Mouse (Mus musculus) midbrain, embryonic 11.5 days (tissue): ENCODE measurements at regions not wholly inside any gene's neighbourhood (a gene's known extent, or its start where the extent isn't known, plus 50 kb on each side); places are given as distances from the start of the nearest gene placed in this dataset.
"Not testable (repeated sequence)": the region's sequence is repeated elsewhere in the genome, so short reads cannot be mapped to it uniquely, and the experiment has no call there.

ENCODE experiments used
- ATAC-seq: fragments of 200-750 bp; cut with Nextera tagmentation; 2 replicates; pipeline ENCODE4 v1.8.0; 2017; ENCODE audit warnings: moderate TSS enrichment, moderate library complexity; ENCODE audit not compliant: low FRiP score
- DNase-seq: peaks from one replicate; pipeline ENCODE4 v3.0.0; 2015; ENCODE audit warnings: low spot score; ENCODE audit errors: missing footprints
- H3K27ac ChIP-seq: fragments of 300-500 bp; sonication (generic); 2 replicates; pipeline ENCODE4 v1.5.1; 2014; ENCODE audit warnings: low read depth, low read length
- H3K27me3 ChIP-seq: fragments of 300-500 bp; sonication (generic); 2 replicates; pipeline ENCODE4 v1.6.1; 2014; ENCODE audit warnings: mild to moderate bottlenecking, low read length, moderate library complexity, mixed read lengths; ENCODE audit not compliant: control insufficient read depth, insufficient read depth
- H3K36me3 ChIP-seq: fragments of 300-500 bp; sonication (generic); 2 replicates; pipeline ENCODE4 v1.6.1; 2014; ENCODE audit warnings: mild to moderate bottlenecking, low read length, moderate library complexity, mixed read lengths; ENCODE audit not compliant: control insufficient read depth, insufficient read depth
- H3K4me1 ChIP-seq: fragments of 300-500 bp; sonication (generic); 2 replicates; pipeline ENCODE4 v1.6.1; 2014; ENCODE audit warnings: low read length; ENCODE audit not compliant: control insufficient read depth, insufficient read depth
- H3K4me2 ChIP-seq: fragments of 300-500 bp; sonication (generic); 2 replicates; pipeline ENCODE4 v1.6.1; 2014; ENCODE audit warnings: mild to moderate bottlenecking, moderate library complexity
- H3K4me3 ChIP-seq: fragments of 300-500 bp; sonication (generic); 2 replicates; pipeline ENCODE4 v1.5.1; 2014; ENCODE audit warnings: low read depth, low read length
- H3K9ac ChIP-seq: fragments of 300-500 bp; sonication (generic); 2 replicates; pipeline ENCODE4 v1.6.1; 2014; ENCODE audit warnings: low read length
- H3K9me3 ChIP-seq: fragments of 300-500 bp; sonication (generic); 2 replicates; pipeline ENCODE4 v1.6.1; 2016; ENCODE audit warnings: low read length; ENCODE audit not compliant: control insufficient read depth
- WGBS: fragments of 180-500 bp; shearing (Covaris S2); extraction: QIAGEN DNeasy Blood & Tissue Kit; methylation state at CpG from one replicate; pipeline ENCODE4 v1.1.7; 2014; 5-methylcytosine and 5-hydroxymethylcytosine counted together

GRCm38 (mm10) chr1:7271466-7272110, 2463.9 kb downstream of the Gm37988 start:
- H3K9me3 ChIP-seq, H3K36me3 ChIP-seq, H3K27me3 ChIP-seq, H3K27ac ChIP-seq, H3K9ac ChIP-seq, H3K4me2 ChIP-seq, DNase-seq, H3K4me1 ChIP-seq, H3K4me3 ChIP-seq, ATAC-seq: not testable (repeated sequence)
- WGBS = 88% methylated on average over 25 of the region's 25 CpGs

- not testable (repeated sequence) for ATAC-seq, H3K36me3 ChIP-seq, H3K27ac ChIP-seq, H3K4me2 ChIP-seq, H3K9me3 ChIP-seq, H3K9ac ChIP-seq, H3K27me3 ChIP-seq, H3K4me3 ChIP-seq, DNase-seq, H3K4me1 ChIP-seq
- WGBS = 88% methylated on average over 9 of the region's 9 CpGs
Observed at GRCm38 (mm10) chr1:7298921-7299685, 2491.4 kb downstream of the Gm37988 start.

GRCm38 (mm10) chr1:7308952-7309617, 2501.4 kb downstream of the Gm37988 start:
- no peaks in the 10 kb centered on the region for H3K36me3 ChIP-seq
- H3K9ac ChIP-seq = no peak overlapping the region
- H3K27ac ChIP-seq = no peak overlapping the region
- no peak overlapping the region for H3K4me2 ChIP-seq
- no peaks in the 10 kb centered on the region for H3K4me1 ChIP-seq
- 52% methylated on average over 5 of the region's 5 CpGs for whole genome bisulfite sequencing
- H3K4me3 ChIP-seq = no peak overlapping the region
- no peaks in the 10 kb centered on the region for H3K9me3 ChIP-seq
- H3K27me3 ChIP-seq = no peaks in the 10 kb centered on the region
- DNase-seq (no peak), ATAC-seq (peak; percentile 53; the same call in 1 of the 2 replicates)

- not testable (repeated sequence) for H3K4me3 ChIP-seq, H3K9ac ChIP-seq, H3K9me3 ChIP-seq, H3K4me1 ChIP-seq, H3K36me3 ChIP-seq, ATAC-seq, H3K4me2 ChIP-seq, DNase-seq, H3K27ac ChIP-seq, H3K27me3 ChIP-seq
- 55% methylated on average over 6 of the region's 6 CpGs for WGBS
Observed at GRCm38 (mm10) chr1:7312401-7312800, 2504.7 kb downstream of the Gm37988 start.

GRCm38 (mm10) chr1:7313468-7313867, 2505.8 kb downstream of the Gm37988 start:
- Histone ChIP-seq H3K27ac (no peak overlapping the region), H3K9ac (no peak overlapping the region), H3K36me3 (no peaks in the 10 kb centered on the region), H3K27me3 (no peaks in the 10 kb centered on the region), H3K4me3 (no peak overlapping the region), H3K4me1 (no peaks in the 10 kb centered on the region), H3K4me2 (no peak overlapping the region), H3K9me3 (no peaks in the 10 kb centered on the region)
- DNase-seq = no peak
- 62% methylated on average over 3 of the region's 3 CpGs for WGBS
- ATAC-seq = peak; percentile 74

- H3K4me1 ChIP-seq = no peaks in the 10 kb centered on the region
- no peak overlapping the region for H3K4me2 ChIP-seq
- no peak overlapping the region for H3K27ac ChIP-seq
- no peak overlapping the region for H3K9ac ChIP-seq
- H3K27me3 ChIP-seq = no peaks in the 10 kb centered on the region
- no peaks in the 10 kb centered on the region for H3K9me3 ChIP-seq
- ATAC-seq (no peak), DNase-seq (no peak)
- 61% methylated on average over 2 of the region's 2 CpGs for whole genome bisulfite sequencing
- H3K36me3 ChIP-seq = no peaks in the 10 kb centered on the region
- H3K4me3 ChIP-seq = no peak overlapping the region
Observed at GRCm38 (mm10) chr1:7318850-7319249, 2511.2 kb downstream of the Gm37988 start.

GRCm38 (mm10) chr1:7319313-7319712, 2511.6 kb downstream of the Gm37988 start:
- Histone ChIP-seq H3K9me3 (no peaks in the 10 kb centered on the region), H3K36me3 (no peaks in the 10 kb centered on the region), H3K27me3 (no peaks in the 10 kb centered on the region), H3K27ac (no peak overlapping the region), H3K4me1 (no peaks in the 10 kb centered on the region), H3K4me3 (no peak overlapping the region), H3K4me2 (no peak overlapping the region), H3K9ac (no peak overlapping the region)
- 19% methylated on average over 4 of the region's 4 CpGs for WGBS
- ATAC-seq (peak; percentile 67; the same call in 1 of the 2 replicates), DNase-seq (no peak)
